Mouse (Mus musculus): Measurements from ENCODE around the gene Fam72a. TPM values are rescaled to one million over a fixed set of nuclear protein-coding genes. Genes with fewer than 3 reads are reported as not detected.

Fam72a gene
- polyA plus RNA-seq, 1 experiment from 2014 or later, result 0.91 TPM

DNA sequence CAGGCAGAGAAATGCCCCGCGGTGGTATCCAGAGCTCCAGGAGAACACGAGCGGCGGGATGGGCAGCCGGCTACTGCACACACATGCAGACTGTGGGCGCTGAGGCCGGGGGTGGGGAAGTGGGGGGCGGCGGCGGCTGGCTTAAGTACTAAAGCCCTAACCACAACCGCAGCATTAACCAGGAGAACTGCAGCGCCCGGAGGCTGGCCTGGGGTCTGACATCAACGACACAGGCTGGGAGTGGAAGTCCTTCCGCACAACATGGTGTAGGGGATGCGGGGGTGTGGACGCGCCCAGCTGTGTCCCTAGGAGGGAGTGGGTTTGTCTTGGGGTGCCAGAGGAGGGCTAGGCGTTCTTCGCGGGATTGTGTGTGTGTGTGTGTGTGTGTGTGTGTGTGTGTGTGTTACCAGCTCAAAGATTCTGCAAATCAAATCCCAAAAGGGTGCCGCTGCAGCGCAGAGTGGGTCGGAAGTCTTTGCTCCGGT is 2.6 kb upstream of the Fam72a start:
- Histone ChIP-seq H3K4me1 (replicated peaks; ENCODE audit: control insufficient read depth, insufficient read depth, low read length) (peaks cover 49% of the 10 kb centered on the region), H3K9me3 (ENCODE audit: control insufficient read depth, low read length) (no peaks in the 10 kb centered on the region)
- WGBS, result under 1% methylated on average over 26 of the region's 26 CpGs

DNA sequence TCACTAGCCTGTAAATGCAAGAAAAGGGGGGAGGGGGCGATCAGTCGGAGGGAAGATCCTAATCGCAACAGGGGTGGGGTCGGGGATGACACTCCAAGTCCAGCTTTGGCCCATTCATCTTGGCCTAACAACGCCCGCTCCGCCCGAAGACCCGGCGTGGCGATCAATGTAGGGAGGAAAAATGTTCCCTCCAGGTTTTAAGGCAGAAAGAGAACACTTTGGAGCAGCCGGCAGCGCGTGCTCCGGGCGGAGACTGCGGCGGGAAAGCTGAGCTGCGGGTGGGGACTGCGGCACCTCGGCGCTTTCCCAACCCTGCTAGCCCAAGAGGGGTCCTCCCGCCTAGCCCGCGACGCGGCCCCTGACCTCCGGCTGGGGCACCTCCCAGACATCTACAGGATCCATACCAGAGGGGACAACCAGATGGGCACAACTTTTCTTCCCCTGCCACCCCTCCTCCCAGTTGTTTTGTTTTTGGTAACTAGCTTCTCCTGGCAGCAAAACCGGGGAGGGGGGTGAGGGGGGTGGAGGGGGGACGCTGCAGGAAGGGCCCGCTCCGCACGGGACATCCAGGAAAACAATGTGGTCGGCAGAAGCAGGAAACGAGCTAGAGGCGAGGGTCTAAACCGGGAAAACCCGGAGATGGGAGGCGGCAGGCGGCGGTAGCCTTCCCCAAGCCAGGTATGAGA is 2.0 kb upstream of the Fam72a start:
- under 1% methylated on average over 40 of the region's 41 CpGs for WGBS
- H3K9me3 ChIP-seq (ENCODE audit: control insufficient read depth, low read length), result no peaks in the 10 kb centered on the region
- peaks cover 46% of the 10 kb centered on the region for H3K4me1 ChIP-seq (replicated peaks; ENCODE audit: control insufficient read depth, insufficient read depth, low read length)
- H3K27ac ChIP-seq, result peak overlapping the region; percentile 91
- DNase-seq (ENCODE audit: low spot score) (peak; percentile 39), ATAC-seq (ENCODE audit: low FRiP score) (no peak)
- no peaks in the 10 kb centered on the region for H3K27me3 ChIP-seq (ENCODE audit: control insufficient read depth, insufficient read depth, low read length)
- peak overlapping the region; percentile 66 for H3K4me3 ChIP-seq (replicated peaks; ENCODE audit: low read length)
- peak overlapping the region; percentile 75 for H3K9ac ChIP-seq
- H3K4me2 ChIP-seq (replicated peaks), result peak overlapping the region; percentile 77
- no peaks in the 10 kb centered on the region for H3K36me3 ChIP-seq (replicated peaks; ENCODE audit: control insufficient read depth, insufficient read depth)

More for the DNA sequence above, 2.6 kb upstream of the Fam72a start:
- H3K27me3 ChIP-seq (ENCODE audit: control insufficient read depth, insufficient read depth, low read length), result no peaks in the 10 kb centered on the region
- H3K36me3 ChIP-seq (replicated peaks; ENCODE audit: control insufficient read depth, insufficient read depth), result no peaks in the 10 kb centered on the region
- DNase-seq (ENCODE audit: low spot score), result peak; percentile 37
- H3K4me3 ChIP-seq (replicated peaks; ENCODE audit: low read length), result peak overlapping the region; percentile 66
- H3K4me2 ChIP-seq (replicated peaks), result peak overlapping the region; percentile 77
- no peak for ATAC-seq (ENCODE audit: low FRiP score)
- H3K27ac ChIP-seq, result peak overlapping the region; percentile 91
- peak overlapping the region; percentile 75 for H3K9ac ChIP-seq

DNA sequence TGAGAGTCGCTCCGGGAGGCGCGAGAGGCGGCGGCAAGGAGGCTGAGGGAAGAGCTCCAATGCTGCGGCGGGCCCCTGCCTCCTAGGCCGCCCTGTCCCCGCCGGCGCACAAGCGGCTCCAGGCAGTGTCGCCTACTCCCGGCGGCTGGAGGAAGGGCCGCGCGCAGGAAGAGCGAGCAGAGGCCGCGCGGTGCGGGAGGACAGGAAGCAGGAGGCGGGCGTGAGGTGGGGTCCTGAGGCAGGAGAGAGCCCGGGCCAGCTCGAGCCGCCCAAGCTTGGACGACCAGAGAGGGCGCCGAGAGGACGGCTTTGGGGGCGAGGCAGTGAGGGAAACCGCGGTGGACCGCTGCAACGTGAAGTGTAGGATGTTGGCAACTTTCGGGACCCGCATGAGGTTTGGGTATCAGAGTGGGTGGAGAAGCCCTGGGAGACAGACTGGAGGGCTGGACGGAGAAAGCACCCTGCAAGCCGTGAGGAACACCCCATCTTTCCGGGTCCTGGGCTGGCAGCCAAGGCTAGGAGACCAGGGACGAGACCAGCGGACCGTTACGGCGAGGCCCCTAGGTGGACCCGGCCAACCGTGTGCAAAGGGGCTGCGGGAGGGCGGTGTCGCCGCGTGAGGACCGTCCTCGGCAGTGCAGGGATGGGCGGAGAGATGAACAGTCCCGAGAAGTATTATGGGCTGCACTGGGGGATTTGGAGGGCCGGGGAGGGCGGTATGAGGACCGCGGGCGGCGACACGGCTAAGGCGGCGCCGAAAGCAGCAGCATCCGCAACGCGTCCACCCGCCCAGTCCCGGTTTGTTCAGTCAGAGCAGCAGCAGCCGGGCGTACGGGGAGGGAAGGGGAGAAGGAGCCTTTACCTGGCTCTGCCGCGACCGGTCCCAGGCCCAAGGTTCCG is 1.1 kb upstream of the Fam72a start:
- H3K9ac ChIP-seq, result peak overlapping the region; percentile 75
- H3K36me3 ChIP-seq (replicated peaks; ENCODE audit: control insufficient read depth, insufficient read depth), result no peaks in the 10 kb centered on the region
- no peaks in the 10 kb centered on the region for H3K9me3 ChIP-seq (ENCODE audit: control insufficient read depth, low read length)
- peak; percentile 25; the same call in 1 of the 2 replicates for ATAC-seq (ENCODE audit: low FRiP score)
- peaks cover 40% of the 10 kb centered on the region for H3K4me1 ChIP-seq (replicated peaks; ENCODE audit: control insufficient read depth, insufficient read depth, low read length)
- peak; percentile 48 for DNase-seq (ENCODE audit: low spot score)
- H3K27ac ChIP-seq, result peak overlapping the region; percentile 91
- under 1% methylated on average over 81 of the region's 81 CpGs for WGBS
- H3K4me3 ChIP-seq (replicated peaks; ENCODE audit: low read length), result peak overlapping the region; percentile 66
- peak overlapping the region; percentile 77 for H3K4me2 ChIP-seq (replicated peaks)
- no peaks in the 10 kb centered on the region for H3K27me3 ChIP-seq (ENCODE audit: control insufficient read depth, insufficient read depth, low read length)

- DNase-seq (ENCODE audit: low spot score) (peak; percentile 53), ATAC-seq (ENCODE audit: low FRiP score) (no peak)
- Histone ChIP-seq H3K4me2 (replicated peaks) (peak overlapping the region; percentile 95), H3K4me1 (replicated peaks; ENCODE audit: control insufficient read depth, insufficient read depth, low read length) (peaks cover 25% of the 10 kb centered on the region), H3K4me3 (replicated peaks; ENCODE audit: low read length) (peak overlapping the region; percentile 55), H3K27me3 (ENCODE audit: control insufficient read depth, insufficient read depth, low read length) (no peaks in the 10 kb centered on the region), H3K36me3 (replicated peaks; ENCODE audit: control insufficient read depth, insufficient read depth) (no peaks in the 10 kb centered on the region), H3K9ac (peak overlapping the region; percentile 42; the same call in 1 of the 2 replicates), H3K9me3 (ENCODE audit: control insufficient read depth, low read length) (no peaks in the 10 kb centered on the region), H3K27ac (0 out of 2 replicates have a peak overlapping the region, but pooled peaks have one; percentile 16)
- under 1% methylated on average over 34 of the region's 34 CpGs for WGBS
Observed at GRCm38 (mm10) chr1:131528081-131528507, 391 bp downstream of the Fam72a start.

- H3K4me3 ChIP-seq (replicated peaks; ENCODE audit: low read length), result peak overlapping the region; percentile 55
- ATAC-seq (ENCODE audit: low FRiP score) (no peak), DNase-seq (ENCODE audit: low spot score) (no peak)
- H3K27me3 ChIP-seq (ENCODE audit: control insufficient read depth, insufficient read depth, low read length), result no peaks in the 10 kb centered on the region
- 0 out of 2 replicates have a peak overlapping the region, but pooled peaks have one; percentile 16 for H3K27ac ChIP-seq
- peak overlapping the region; percentile 42; the same call in 1 of the 2 replicates for H3K9ac ChIP-seq
- H3K9me3 ChIP-seq (ENCODE audit: control insufficient read depth, low read length), result no peaks in the 10 kb centered on the region
- H3K4me2 ChIP-seq (replicated peaks), result peak overlapping the region; percentile 95
- WGBS, result 1% methylated on average over 9 of the region's 9 CpGs
- H3K36me3 ChIP-seq (replicated peaks; ENCODE audit: control insufficient read depth, insufficient read depth), result no peaks in the 10 kb centered on the region
- peaks cover 19% of the 10 kb centered on the region for H3K4me1 ChIP-seq (replicated peaks; ENCODE audit: control insufficient read depth, insufficient read depth, low read length)
Observed at GRCm38 (mm10) chr1:131528561-131529166, 961 bp downstream of the Fam72a start.

GRCm38 (mm10) chr1:131539771-131540170 is 12.1 kb downstream of the Fam72a start:
- ATAC-seq (ENCODE audit: low FRiP score), result no peak
- H3K9me3 ChIP-seq (ENCODE audit: control insufficient read depth, low read length), result no peaks in the 10 kb centered on the region

GRCm38 (mm10) chr1:131540795-131541194 is 13.1 kb downstream of the Fam72a start:
- H3K27ac ChIP-seq, result no peak overlapping the region
- H3K27me3 ChIP-seq (ENCODE audit: control insufficient read depth, insufficient read depth, low read length), result no peaks in the 10 kb centered on the region
- ATAC-seq (ENCODE audit: low FRiP score), result no peak
- no peaks in the 10 kb centered on the region for H3K9me3 ChIP-seq (ENCODE audit: control insufficient read depth, low read length)
- no peak overlapping the region for H3K4me2 ChIP-seq (replicated peaks)
- H3K4me3 ChIP-seq (replicated peaks; ENCODE audit: low read length), result no peak overlapping the region
- no peaks in the 10 kb centered on the region for H3K4me1 ChIP-seq (replicated peaks; ENCODE audit: control insufficient read depth, insufficient read depth, low read length)
- WGBS, result 23% methylated on average over 5 of the region's 5 CpGs
- no peak for DNase-seq (ENCODE audit: low spot score)
- H3K36me3 ChIP-seq (replicated peaks; ENCODE audit: control insufficient read depth, insufficient read depth), result no peaks in the 10 kb centered on the region
- no peak overlapping the region for H3K9ac ChIP-seq

More at GRCm38 (mm10) chr1:131539771-131540170, 12.1 kb downstream of the Fam72a start:
- WGBS, result 92% methylated on average over 4 of the region's 4 CpGs
- H3K4me1 ChIP-seq (replicated peaks; ENCODE audit: control insufficient read depth, insufficient read depth, low read length), result no peaks in the 10 kb centered on the region
- no peak overlapping the region for H3K27ac ChIP-seq
- no peak overlapping the region for H3K9ac ChIP-seq
- no peaks in the 10 kb centered on the region for H3K27me3 ChIP-seq (ENCODE audit: control insufficient read depth, insufficient read depth, low read length)
- no peak overlapping the region for H3K4me2 ChIP-seq (replicated peaks)
- H3K36me3 ChIP-seq (replicated peaks; ENCODE audit: control insufficient read depth, insufficient read depth), result no peaks in the 10 kb centered on the region
- DNase-seq (ENCODE audit: low spot score), result no peak
- no peak overlapping the region for H3K4me3 ChIP-seq (replicated peaks; ENCODE audit: low read length)

DNA sequence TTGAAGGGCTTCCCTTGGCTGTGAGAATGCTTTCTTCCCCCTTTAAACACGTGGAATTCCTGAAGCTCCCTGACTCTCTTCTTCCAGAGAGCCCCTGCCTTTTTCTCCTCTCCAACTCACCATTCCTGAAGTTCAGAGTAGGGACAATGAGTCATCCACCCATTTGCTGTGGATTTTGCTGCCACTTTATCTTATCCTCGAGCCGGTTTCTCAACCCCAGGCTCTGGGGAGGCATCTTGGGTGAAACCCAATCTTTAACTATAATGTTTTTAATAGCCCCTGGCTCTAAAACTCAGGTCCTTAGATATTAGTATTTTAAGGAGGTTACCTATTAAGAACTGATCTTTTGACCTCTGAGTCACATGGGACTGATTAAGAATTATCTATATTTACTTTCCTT is 13.7 kb downstream of the Fam72a start:
- H3K27me3 ChIP-seq (ENCODE audit: control insufficient read depth, insufficient read depth, low read length), result no peaks in the 10 kb centered on the region
- 59% methylated on average over 3 of the region's 3 CpGs for WGBS
- H3K27ac ChIP-seq, result no peak overlapping the region
- H3K9me3 ChIP-seq (ENCODE audit: control insufficient read depth, low read length), result no peaks in the 10 kb centered on the region
- no peak overlapping the region for H3K9ac ChIP-seq
- H3K4me1 ChIP-seq (replicated peaks; ENCODE audit: control insufficient read depth, insufficient read depth, low read length), result no peaks in the 10 kb centered on the region
- H3K4me2 ChIP-seq (replicated peaks), result no peak overlapping the region
- H3K36me3 ChIP-seq (replicated peaks; ENCODE audit: control insufficient read depth, insufficient read depth), result no peaks in the 10 kb centered on the region
- ATAC-seq (ENCODE audit: low FRiP score) (no peak), DNase-seq (ENCODE audit: low spot score) (no peak)
- H3K4me3 ChIP-seq (replicated peaks; ENCODE audit: low read length), result no peak overlapping the region

DNA sequence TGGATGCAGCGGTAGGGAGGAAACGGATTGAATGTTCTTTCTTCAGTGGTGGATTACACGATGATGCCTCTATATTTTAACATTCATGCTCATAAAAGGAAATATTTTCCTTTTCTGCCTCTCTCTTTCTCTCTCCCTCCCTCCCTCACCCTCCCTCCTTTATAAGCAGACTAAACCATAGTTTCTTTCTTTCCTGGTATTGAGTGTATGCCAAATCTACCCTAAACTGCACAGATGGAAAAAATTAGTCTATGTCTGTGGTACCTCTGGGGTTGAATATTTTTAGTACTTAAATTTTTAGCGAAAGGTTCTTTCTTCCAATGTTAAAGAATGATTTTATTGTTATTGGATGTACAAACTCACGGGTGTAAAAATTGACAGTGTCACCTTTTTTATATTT is 14.2 kb downstream of the Fam72a start:
- Histone ChIP-seq H3K4me2 (replicated peaks) (no peak overlapping the region), H3K4me1 (replicated peaks; ENCODE audit: control insufficient read depth, insufficient read depth, low read length) (no peaks in the 10 kb centered on the region), H3K9ac (no peak overlapping the region), H3K4me3 (replicated peaks; ENCODE audit: low read length) (no peak overlapping the region), H3K36me3 (replicated peaks; ENCODE audit: control insufficient read depth, insufficient read depth) (no peaks in the 10 kb centered on the region), H3K27me3 (ENCODE audit: control insufficient read depth, insufficient read depth, low read length) (no peaks in the 10 kb centered on the region), H3K27ac (no peak overlapping the region), H3K9me3 (ENCODE audit: control insufficient read depth, low read length) (no peaks in the 10 kb centered on the region)
- 88% methylated on average over 5 of the region's 5 CpGs for WGBS
- ATAC-seq (ENCODE audit: low FRiP score) (no peak), DNase-seq (ENCODE audit: low spot score) (no peak)

All from hindbrain, embryonic 14.5 days (tissue).